Mouse (Mus musculus) ES-Bruce4 (cell line): Measurements from ENCODE around the gene Fam107b. TPM values are rescaled to one million over a fixed set of nuclear protein-coding genes. Genes with fewer than 3 reads are reported as not detected.
"Not testable (repeated sequence)": the region's sequence is repeated elsewhere in the genome, so short reads cannot be mapped to it uniquely, and the experiment has no call there.

ENCODE experiments used
- H3K27ac ChIP-seq: 2 replicates; pipeline ENCODE4 v1.5.1; 2012; ENCODE audit warnings: low read length, inconsistent platforms; ENCODE audit not compliant: insufficient read depth
- H3K27me3 ChIP-seq: 2 replicates; pipeline ENCODE4 v1.6.1; 2012; ENCODE audit warnings: mild to moderate bottlenecking, low read length, inconsistent platforms; ENCODE audit not compliant: control insufficient read depth, poor library complexity, insufficient read depth, severe bottlenecking
- H3K36me3 ChIP-seq: 2 replicates; pipeline ENCODE4 v1.6.1; 2012; ENCODE audit warnings: inconsistent platforms, mild to moderate bottlenecking, low read length, moderate library complexity; ENCODE audit not compliant: control insufficient read depth, poor library complexity, insufficient read depth, severe bottlenecking
- H3K4me1 ChIP-seq: one replicate; pipeline ENCODE4 v1.8.1; 2011; ENCODE audit warnings: low read length; ENCODE audit not compliant: control insufficient read depth, insufficient read depth
- H3K4me3 ChIP-seq: 2 replicates; pipeline ENCODE4 v1.5.1; 2011; ENCODE audit warnings: low read depth, mild to moderate bottlenecking, low read length
- H3K9ac ChIP-seq: 2 replicates; pipeline ENCODE4 v1.6.1; 2012; ENCODE audit warnings: low read depth, mild to moderate bottlenecking, inconsistent platforms; ENCODE audit not compliant: poor library complexity, severe bottlenecking
- H3K9me3 ChIP-seq: replicated peaks from 2 replicates; pipeline ENCODE4 v1.6.1; 2012; ENCODE audit warnings: mild to moderate bottlenecking, low read length, inconsistent platforms; ENCODE audit not compliant: control insufficient read depth, poor library complexity, insufficient read depth, severe bottlenecking
- CTCF ChIP-seq: IDR thresholded peaks from one replicate; pipeline ENCODE4 v1.8.1; 2011; ENCODE audit warnings: low read depth, low read length
- EP300 ChIP-seq: IDR thresholded peaks from 2 replicates; pipeline ENCODE4 v1.6.1; 2011; ENCODE audit warnings: low read depth, low read length; ENCODE audit not compliant: insufficient read depth
- POLR2A ChIP-seq: IDR thresholded peaks from one replicate; pipeline ENCODE4 v1.8.1; 2011; ENCODE audit warnings: low read length; ENCODE audit not compliant: insufficient read depth
- polyA plus RNA-seq: library from polyadenylated mRNA; stranded (reverse); fragments of >200 nt; gene quantifications from 2 replicates; pipeline ENCODE4 v1.2.4, GENCODE M21; 2011; ENCODE audit warnings: low read depth; ENCODE audit not compliant: missing spikeins, insufficient read depth, insufficient read length

The Fam107b gene
- polyA plus RNA-seq, 1 experiment, result 54.4 TPM

- H3K9ac ChIP-seq, result no peak overlapping the region
- H3K4me1 ChIP-seq, result no peaks in the 10 kb centered on the region
- H3K27ac ChIP-seq, result no peak overlapping the region
- no peak overlapping the region for H3K4me3 ChIP-seq
- no peaks in the 10 kb centered on the region for H3K9me3 ChIP-seq
- no peaks in the 10 kb centered on the region for H3K36me3 ChIP-seq
- H3K27me3 ChIP-seq, result no peaks in the 10 kb centered on the region
- TF ChIP-seq POLR2A (no peak), CTCF (no peak), EP300 (no peak)
Observed at GRCm38 (mm10) chr2:3714511-3714910, 144.2 kb downstream of the Fam107b start.

DNA sequence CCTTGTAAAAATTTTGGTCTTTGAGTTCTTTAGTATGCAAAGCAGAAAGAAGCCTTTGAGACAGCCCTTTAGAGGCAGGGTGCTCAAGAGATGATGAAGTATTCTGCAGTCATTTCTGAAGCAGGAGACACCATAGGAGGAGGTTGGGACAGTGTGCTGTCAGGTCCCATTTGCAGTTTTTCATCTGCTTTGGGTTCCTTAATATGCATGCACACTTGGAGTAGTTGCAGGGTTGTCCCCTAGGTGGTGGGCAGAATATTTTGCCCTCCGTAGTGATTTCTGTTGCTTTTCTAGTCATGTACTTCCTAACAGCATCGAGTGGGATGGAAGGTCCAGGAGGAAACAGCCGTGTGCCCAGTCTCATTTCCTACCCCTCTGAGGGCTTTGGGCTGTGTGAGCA, 145.1 kb downstream of the Fam107b start:
- no peak overlapping the region for H3K4me3 ChIP-seq
- no peaks in the 10 kb centered on the region for H3K4me1 ChIP-seq
- TF ChIP-seq EP300 (no peak), POLR2A (no peak), CTCF (no peak)
- no peaks in the 10 kb centered on the region for H3K36me3 ChIP-seq
- no peaks in the 10 kb centered on the region for H3K9me3 ChIP-seq
- H3K27me3 ChIP-seq, result no peaks in the 10 kb centered on the region
- H3K9ac ChIP-seq, result no peak overlapping the region
- H3K27ac ChIP-seq, result no peak overlapping the region

DNA sequence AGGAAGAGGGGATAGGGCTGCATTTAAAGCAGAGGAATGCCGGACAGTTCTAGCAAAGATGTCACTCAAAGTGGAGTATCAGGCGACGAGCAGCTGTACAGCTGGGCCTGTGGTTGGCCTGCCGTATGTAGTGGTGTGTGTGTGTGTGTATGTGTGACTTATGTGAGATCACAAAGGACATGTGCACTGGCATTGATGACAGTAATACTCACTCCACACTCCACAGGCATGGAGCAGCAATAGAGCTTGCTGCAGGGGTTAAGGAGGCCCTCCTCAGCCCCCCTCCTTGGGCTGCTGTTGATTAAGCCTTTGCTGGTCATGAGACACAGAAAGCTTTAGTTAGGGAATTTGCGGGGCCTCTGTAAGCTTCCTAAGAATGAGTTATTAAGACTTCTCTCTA, 147.0 kb downstream of the Fam107b start:
- TF ChIP-seq EP300, result no peak
- TF ChIP-seq CTCF, result no peak
- no peak for TF ChIP-seq POLR2A
- Histone ChIP-seq H3K27me3 (no peaks in the 10 kb centered on the region), H3K4me3 (no peak overlapping the region), H3K36me3 (no peaks in the 10 kb centered on the region), H3K4me1 (no peaks in the 10 kb centered on the region), H3K9ac (no peak overlapping the region), H3K9me3 (no peaks in the 10 kb centered on the region), H3K27ac (no peak overlapping the region)

DNA sequence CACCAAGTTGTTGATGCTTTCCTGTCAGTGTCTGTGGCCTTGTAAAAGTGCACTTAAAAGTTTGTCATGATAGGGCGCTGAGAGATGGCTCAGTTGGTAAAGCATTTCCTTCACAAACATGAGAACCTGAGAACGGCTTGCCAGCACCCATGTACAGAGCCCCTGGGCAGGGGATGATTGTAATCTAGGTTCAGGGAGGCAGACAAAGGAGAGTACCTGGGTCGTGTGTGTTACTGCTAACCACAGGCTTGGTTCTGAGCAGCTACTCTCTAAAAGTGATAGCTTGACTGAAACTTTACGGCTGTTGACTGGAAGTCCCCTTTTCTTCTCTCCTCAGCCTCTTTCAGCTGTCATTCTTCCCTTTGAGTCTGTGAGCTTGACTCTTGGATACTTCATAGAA, 147.6 kb downstream of the Fam107b start:
- no peaks in the 10 kb centered on the region for H3K4me1 ChIP-seq
- H3K4me3 ChIP-seq, result no peak overlapping the region
- no peaks in the 10 kb centered on the region for H3K9me3 ChIP-seq
- no peak for TF ChIP-seq CTCF
- TF ChIP-seq POLR2A, result no peak
- TF ChIP-seq EP300, result no peak
- no peaks in the 10 kb centered on the region for H3K27me3 ChIP-seq
- no peak overlapping the region for H3K27ac ChIP-seq
- H3K9ac ChIP-seq, result no peak overlapping the region
- no peaks in the 10 kb centered on the region for H3K36me3 ChIP-seq

DNA sequence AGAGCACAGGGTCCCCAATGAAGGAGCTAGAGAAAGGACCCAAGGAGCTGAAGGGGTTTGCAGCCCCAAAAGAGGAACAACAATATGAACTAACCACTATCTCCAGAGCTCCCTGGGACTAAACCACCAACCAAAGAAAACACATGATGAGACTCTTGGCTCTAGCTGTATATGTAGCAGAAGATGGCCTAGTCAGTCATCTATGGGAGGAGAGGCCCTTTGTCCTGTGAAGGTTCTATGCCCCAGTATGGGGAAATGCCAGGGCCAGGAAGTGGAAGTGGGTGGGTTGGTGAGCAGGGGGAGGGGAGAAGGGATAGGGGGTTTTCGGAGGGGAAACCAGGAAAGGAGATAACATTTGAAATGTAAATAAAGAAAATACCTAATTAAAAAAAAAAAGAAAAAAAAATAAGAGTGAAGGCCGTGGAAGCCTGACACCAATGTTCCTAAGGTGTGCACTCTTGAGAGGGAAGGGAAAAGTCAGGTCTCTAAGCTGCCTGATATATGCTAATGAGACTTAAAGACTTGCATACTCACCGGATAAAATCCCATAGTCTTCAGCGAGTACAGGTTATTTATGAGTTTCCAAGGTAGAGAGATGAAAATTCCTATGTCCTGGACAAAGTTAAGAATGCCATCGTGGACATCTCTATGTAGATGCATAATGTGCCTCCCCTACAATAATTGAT, 149.3 kb downstream of the Fam107b start:
- not testable (repeated sequence) for H3K9ac ChIP-seq, H3K27ac ChIP-seq, H3K4me3 ChIP-seq, H3K4me1 ChIP-seq, H3K9me3 ChIP-seq, H3K27me3 ChIP-seq, H3K36me3 ChIP-seq

DNA sequence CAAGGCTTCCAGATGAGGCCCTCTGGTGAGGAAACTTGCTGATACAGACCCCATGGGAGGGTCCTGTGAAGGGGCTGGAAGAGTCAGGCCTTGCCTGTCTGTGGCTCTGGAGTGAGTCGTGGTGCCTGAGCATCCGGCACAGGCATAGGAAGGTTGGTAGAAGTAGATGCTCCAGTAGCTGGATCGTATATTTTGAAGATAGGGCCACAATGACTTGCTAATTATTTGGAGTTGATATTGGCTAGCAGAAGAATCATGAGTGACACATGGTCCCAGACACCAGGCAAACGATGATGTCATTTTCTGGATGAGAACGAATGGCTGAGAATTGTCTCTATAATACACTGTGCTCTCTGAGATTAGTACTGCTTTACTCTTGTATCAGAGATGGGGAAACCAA, 150.8 kb downstream of the Fam107b start:
- Histone ChIP-seq H3K36me3 (no peaks in the 10 kb centered on the region), H3K27ac (no peak overlapping the region), H3K9me3 (no peaks in the 10 kb centered on the region), H3K9ac (no peak overlapping the region), H3K27me3 (no peaks in the 10 kb centered on the region), H3K4me3 (no peak overlapping the region), H3K4me1 (no peaks in the 10 kb centered on the region)
- no peak for TF ChIP-seq CTCF
